Mouse (Mus musculus) spleen, adult 2 months (tissue): ENCODE measurements around the gene Zfhx3. TPM values are rescaled to one million over a fixed set of nuclear protein-coding genes. Genes with fewer than 3 reads are reported as not detected.

Experiments
- DNase-seq, 2 experiments: peaks; one replicate each; pipeline versions ENCODE4 v3.0.0 to v3.0.0-alpha.2; 2012 to 2021; ENCODE audit warnings: low spot score in 2 of 2, low read depth in 1 of 2
- H3K27ac ChIP-seq: fragments of 200-500 bp; 2 replicates; pipeline ENCODE4 v1.5.1; 2012; ENCODE audit warnings: low read length, inconsistent platforms; ENCODE audit not compliant: insufficient read depth
- H3K27me3 ChIP-seq: fragments of 200-500 bp; 2 replicates; pipeline ENCODE4 v1.6.1; 2012; ENCODE audit warnings: mild to moderate bottlenecking, moderate library complexity, low read length, inconsistent platforms; ENCODE audit not compliant: control insufficient read depth, insufficient read depth
- H3K36me3 ChIP-seq: fragments of 200-500 bp; 2 replicates; pipeline ENCODE4 v1.6.1; 2012; ENCODE audit warnings: mild to moderate bottlenecking, low read length, inconsistent platforms; ENCODE audit not compliant: control insufficient read depth, insufficient read depth
- H3K4me1 ChIP-seq: fragments of 200-500 bp; 2 replicates; pipeline ENCODE4 v1.6.1; 2011; ENCODE audit warnings: inconsistent platforms; ENCODE audit not compliant: control insufficient read depth, insufficient read depth, insufficient read length
- H3K4me3 ChIP-seq: fragments of 200-500 bp; 2 replicates; pipeline ENCODE4 v1.5.1; 2011; ENCODE audit warnings: mild to moderate bottlenecking, inconsistent platforms; ENCODE audit not compliant: insufficient read depth, insufficient read length; ENCODE audit errors: extremely low read depth
- CTCF ChIP-seq: fragments of 200-500 bp; IDR thresholded peaks from 2 replicates; pipeline ENCODE4 v1.5.1; 2011; ENCODE audit warnings: mild to moderate bottlenecking, inconsistent platforms; ENCODE audit not compliant: insufficient read depth, insufficient read length, insufficient replicate concordance; ENCODE audit errors: extremely low read depth
- POLR2A ChIP-seq: fragments of 200-500 bp; IDR thresholded peaks from 2 replicates; pipeline ENCODE4 v1.6.1; 2011; ENCODE audit warnings: low read depth, low read length, inconsistent platforms
- WGBS: fragments of 180-500 bp; shearing (Covaris S2); methylation state at CpG from one replicate; pipeline ENCODE4 v1.1.7; 2018; 5-methylcytosine and 5-hydroxymethylcytosine counted together
- polyA plus RNA-seq: library from polyadenylated mRNA; depleted of rRNA; stranded (reverse); fragments of >200 nt; gene quantifications from 2 replicates; pipeline ENCODE4 v1.2.3, GENCODE M21; 2012

Gene Zfhx3
- polyA plus RNA-seq, 1 experiment = 1.5 TPM

DNA sequence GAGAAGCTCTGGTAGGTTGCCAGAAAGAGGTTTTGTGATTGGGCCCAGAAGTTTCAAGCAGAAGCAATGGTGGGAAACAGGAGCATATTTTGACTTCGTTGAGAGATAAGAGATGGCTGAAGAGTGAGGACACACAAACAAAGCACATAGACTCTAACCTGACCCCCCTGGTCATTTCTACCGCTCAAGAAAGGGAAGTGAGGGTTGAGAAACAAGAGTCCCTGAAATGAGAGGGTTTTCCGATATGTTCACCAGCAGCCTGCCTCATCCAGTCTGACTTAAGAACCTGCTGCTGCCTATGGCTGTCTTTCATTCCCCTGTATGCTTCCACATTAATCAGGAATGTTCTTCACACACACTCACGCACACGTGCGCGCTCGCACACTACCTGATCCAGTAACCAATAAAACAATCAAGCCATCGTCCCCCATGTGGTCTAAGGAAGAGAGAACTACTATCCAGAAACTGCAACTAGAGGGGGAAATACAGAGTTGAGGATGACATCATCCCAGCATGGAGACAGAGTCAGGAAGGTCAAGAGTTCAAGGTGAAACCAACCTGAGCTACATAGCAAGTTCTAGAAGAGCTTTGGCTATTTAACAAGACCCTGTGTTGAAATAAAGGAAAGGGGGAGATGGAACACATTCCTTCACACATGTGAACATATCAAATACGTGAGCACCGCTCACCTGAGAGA, 649.7 kb downstream of the Zfhx3 start:
- no peak for DNase-seq
- TF ChIP-seq CTCF (no peak), POLR2A (no peak)
- H3K27me3 ChIP-seq = no peaks in the 10 kb centered on the region
- no peaks in the 10 kb centered on the region for H3K4me1 ChIP-seq
- H3K4me3 ChIP-seq = no peak overlapping the region
- no peaks in the 10 kb centered on the region for H3K36me3 ChIP-seq
- no peak overlapping the region for H3K27ac ChIP-seq
- 87% methylated on average over 11 of the region's 11 CpGs for WGBS

DNA sequence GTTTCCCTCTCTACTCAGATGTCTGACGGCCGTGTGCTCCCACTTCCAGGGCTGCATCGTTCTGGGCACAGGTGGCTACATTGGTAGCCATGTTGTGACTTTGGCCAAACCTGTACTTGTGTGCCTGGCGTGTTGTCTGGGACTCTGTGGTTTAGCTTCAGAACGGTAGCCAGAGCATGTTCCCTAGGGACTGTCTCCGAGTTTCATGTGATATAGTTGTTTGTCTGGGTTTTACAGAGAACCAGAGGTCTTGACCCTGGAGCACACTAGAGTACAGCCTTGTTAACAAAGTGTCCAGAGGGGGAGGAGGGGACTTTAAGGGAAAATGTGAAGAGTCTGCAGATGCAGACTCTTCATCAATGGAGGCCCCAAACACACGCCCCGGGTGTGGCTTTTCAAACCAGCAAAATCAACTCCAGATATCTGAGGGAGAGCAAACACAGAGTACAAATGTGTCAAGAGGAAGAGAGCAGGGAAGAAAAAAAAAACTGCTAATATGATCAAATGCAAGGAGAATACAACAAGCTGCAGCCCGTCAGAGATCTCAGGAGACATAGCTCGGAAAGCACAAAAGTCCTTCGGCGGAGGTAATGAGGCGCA, 650.6 kb downstream of the Zfhx3 start:
- no peak for DNase-seq
- no peak overlapping the region for H3K4me3 ChIP-seq
- H3K27ac ChIP-seq = no peak overlapping the region
- H3K36me3 ChIP-seq = no peaks in the 10 kb centered on the region
- 77% methylated on average over 13 of the region's 13 CpGs for WGBS
- TF ChIP-seq POLR2A = no peak
- no peak for TF ChIP-seq CTCF
- no peaks in the 10 kb centered on the region for H3K27me3 ChIP-seq
- H3K4me1 ChIP-seq = no peaks in the 10 kb centered on the region

DNA sequence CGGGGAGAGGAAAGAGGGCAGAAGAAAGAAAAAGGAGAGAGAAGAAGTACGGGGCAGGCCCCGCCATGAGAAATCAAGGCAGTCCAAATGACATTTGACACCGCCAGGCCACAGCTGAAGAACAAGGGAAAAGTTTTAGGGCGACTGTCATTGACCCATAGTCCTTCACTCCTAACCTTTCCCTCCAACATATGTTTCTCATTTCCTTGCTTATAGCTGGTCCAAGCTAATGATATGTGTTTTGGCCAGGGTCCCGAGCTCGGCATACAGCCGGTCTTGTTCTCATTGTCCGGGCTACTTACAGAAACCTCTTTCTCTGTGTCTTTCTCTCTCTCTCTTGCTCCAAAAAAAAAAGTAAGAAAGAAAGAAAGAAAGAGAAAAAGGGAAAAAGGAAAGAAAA, 651.4 kb downstream of the Zfhx3 start:
- TF ChIP-seq POLR2A (no peak), CTCF (no peak)
- no peak for DNase-seq
- no peaks in the 10 kb centered on the region for H3K4me1 ChIP-seq
- H3K27ac ChIP-seq = no peak overlapping the region
- no peak overlapping the region for H3K4me3 ChIP-seq
- 90% methylated on average over 9 of the region's 9 CpGs for WGBS
- no peaks in the 10 kb centered on the region for H3K36me3 ChIP-seq
- no peaks in the 10 kb centered on the region for H3K27me3 ChIP-seq

DNA sequence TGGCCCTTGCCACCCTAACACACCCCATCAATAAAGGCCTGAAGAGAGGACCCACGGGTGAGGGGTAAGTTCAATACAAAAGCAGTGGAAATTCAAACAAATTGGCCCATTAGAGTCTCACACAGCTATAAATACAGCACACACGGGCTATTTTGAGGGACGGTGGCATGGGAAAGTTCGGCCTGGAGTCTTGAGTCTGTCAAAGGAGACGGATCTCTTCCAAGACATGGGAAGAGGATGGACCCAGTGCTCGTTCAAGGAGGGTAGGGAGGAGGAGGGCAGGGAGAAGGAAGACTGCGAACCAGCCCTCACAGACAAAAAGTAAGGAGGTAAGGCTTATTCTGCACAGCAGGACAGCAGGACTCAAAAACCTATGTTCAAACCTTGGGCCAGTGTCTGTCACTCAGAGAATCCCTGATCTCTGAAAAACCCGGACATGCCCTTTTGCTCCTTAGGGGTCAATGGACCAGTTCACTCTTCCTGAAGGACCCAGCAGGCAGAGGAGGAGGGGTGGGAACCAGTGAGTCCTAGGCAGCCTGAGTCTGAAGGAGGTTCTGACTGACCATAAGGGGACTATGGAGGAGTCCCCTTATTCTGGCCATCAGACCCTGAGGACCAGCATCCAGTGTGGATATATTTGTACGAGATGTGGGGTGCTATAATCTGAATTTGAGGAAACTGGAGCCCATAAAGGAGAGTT, 652.1 kb downstream of the Zfhx3 start:
- TF ChIP-seq POLR2A = no peak
- no peak for TF ChIP-seq CTCF

DNA sequence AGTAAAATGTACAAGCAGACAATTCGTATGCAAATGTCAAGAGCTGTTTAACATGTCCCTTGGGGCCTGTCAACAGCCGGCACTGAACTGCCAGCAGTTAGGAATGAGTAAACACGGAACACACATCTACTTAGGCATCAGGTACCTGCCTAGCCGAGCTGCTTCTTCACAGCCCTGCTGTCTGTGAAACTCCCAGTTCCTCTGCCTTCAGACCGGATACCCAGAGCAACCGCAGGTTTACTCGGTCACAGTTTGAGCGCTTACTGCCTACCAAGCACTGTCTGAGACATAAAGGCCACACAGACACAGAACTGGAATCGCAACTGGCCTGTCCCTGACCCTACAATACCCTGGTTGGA, 652.6 kb downstream of the Zfhx3 start:
- peak in 1 of 2 experiments; percentile 11 for DNase-seq
- 0 out of 2 replicates have a peak, but pooled peaks cover 2% of the 10 kb centered on the region for H3K4me1 ChIP-seq
- no peak overlapping the region for H3K4me3 ChIP-seq
- H3K27me3 ChIP-seq = no peaks in the 10 kb centered on the region
- no peak for TF ChIP-seq CTCF
- TF ChIP-seq POLR2A = no peak
- H3K27ac ChIP-seq = no peak overlapping the region
- 52% methylated on average over 9 of the region's 9 CpGs for WGBS
- no peaks in the 10 kb centered on the region for H3K36me3 ChIP-seq

More for the DNA sequence above, 652.1 kb downstream of the Zfhx3 start:
- no peak overlapping the region for H3K4me3 ChIP-seq
- H3K27ac ChIP-seq = no peak overlapping the region
- 0 out of 2 replicates have a peak, but pooled peaks cover under 1% of the 10 kb centered on the region for H3K4me1 ChIP-seq
- H3K36me3 ChIP-seq = no peaks in the 10 kb centered on the region
- no peak for DNase-seq
- H3K27me3 ChIP-seq = no peaks in the 10 kb centered on the region
- WGBS = 80% methylated on average over 9 of the region's 9 CpGs

DNA sequence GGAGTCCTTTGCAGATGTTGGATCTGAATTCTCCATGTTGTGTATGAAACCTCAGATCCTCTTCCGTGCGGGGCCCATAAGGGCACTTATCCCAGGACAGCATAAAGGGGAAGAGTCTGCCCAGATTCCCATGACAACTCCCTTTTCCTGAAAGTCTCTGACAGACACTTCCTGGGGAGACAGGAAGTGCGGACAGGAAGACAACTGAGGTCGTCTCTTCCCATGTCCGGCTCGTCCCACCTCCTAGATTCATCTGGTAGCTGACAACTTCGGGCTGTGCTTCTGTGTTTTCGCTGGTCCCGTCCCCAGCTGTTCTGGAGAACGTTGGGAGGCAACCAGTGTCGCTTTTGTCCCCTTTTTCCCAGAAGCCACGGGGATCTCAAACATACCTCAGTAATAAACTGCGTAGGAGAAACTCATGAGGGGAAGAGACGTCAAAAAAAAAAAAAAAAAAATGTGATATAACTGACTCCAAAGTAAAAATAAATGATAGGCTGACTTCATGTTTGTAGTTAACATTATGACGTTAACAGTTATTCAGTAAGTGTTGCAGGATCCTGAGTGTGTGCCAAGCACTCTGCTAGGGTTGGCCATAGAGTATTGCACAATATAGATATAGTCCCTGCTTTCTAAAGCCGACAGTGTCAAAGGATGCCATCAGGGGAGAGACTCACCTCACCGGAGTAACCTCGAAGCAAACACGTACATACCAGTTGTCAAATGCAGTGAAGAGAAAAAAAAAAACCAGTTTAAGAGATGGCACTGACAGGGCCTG, 653.5 kb downstream of the Zfhx3 start:
- WGBS = 77% methylated on average over 19 of the region's 19 CpGs
- H3K27me3 ChIP-seq = no peaks in the 10 kb centered on the region
- H3K4me3 ChIP-seq = no peak overlapping the region
- no peak for DNase-seq
- TF ChIP-seq POLR2A (no peak), CTCF (no peak)
- 0 out of 2 replicates have a peak, but pooled peaks cover 2% of the 10 kb centered on the region for H3K4me1 ChIP-seq
- H3K36me3 ChIP-seq = no peaks in the 10 kb centered on the region
- H3K27ac ChIP-seq = no peak overlapping the region
